Mouse (Mus musculus): ENCODE data around the gene Plekhm3. TPM values are rescaled to one million over a fixed set of nuclear protein-coding genes. Genes with fewer than 3 reads are reported as not detected.

The Plekhm3 gene
- polyA plus RNA-seq, 1 experiment from 2014 or later, result 1.7 TPM

GRCm38 (mm10) chr1:64795284-64796040 lies 161.2 kb downstream of the Plekhm3 start:
- Histone ChIP-seq H3K4me3 (replicated peaks) (no peak overlapping the region), H3K9me3 (replicated peaks) (no peaks in the 10 kb centered on the region), H3K36me3 (replicated peaks) (no peaks in the 10 kb centered on the region), H3K27ac (replicated peaks) (no peak overlapping the region), H3K4me1 (replicated peaks) (peaks cover 51% of the 10 kb centered on the region), H3K27me3 (no peaks in the 10 kb centered on the region), H3K9ac (no peak overlapping the region), H3K4me2 (no peak overlapping the region)
- WGBS (ENCODE audit: insufficient replicate concordance), result 76% methylated on average over 8 of the region's 8 CpGs
- ATAC-seq (ENCODE audit: insufficient read depth), result 0 out of 2 replicates have a peak, but pooled peaks have one; percentile 20

- Histone ChIP-seq H3K36me3 (replicated peaks) (no peaks in the 10 kb centered on the region), H3K27ac (replicated peaks) (no peak overlapping the region), H3K9me3 (replicated peaks) (no peaks in the 10 kb centered on the region), H3K9ac (no peak overlapping the region), H3K4me3 (replicated peaks) (no peak overlapping the region), H3K27me3 (no peaks in the 10 kb centered on the region), H3K4me2 (no peak overlapping the region), H3K4me1 (replicated peaks) (peaks cover 51% of the 10 kb centered on the region)
- ATAC-seq (ENCODE audit: insufficient read depth), result no peak
- WGBS (ENCODE audit: insufficient replicate concordance), result 73% methylated on average over 11 of the region's 11 CpGs
Observed at GRCm38 (mm10) chr1:64794096-64794495, 162.5 kb downstream of the Plekhm3 start.

- Histone ChIP-seq H3K4me3 (replicated peaks) (no peak overlapping the region), H3K27me3 (no peaks in the 10 kb centered on the region), H3K9me3 (replicated peaks) (no peaks in the 10 kb centered on the region), H3K4me2 (no peak overlapping the region), H3K27ac (replicated peaks) (no peak overlapping the region), H3K9ac (no peak overlapping the region), H3K36me3 (replicated peaks) (no peaks in the 10 kb centered on the region), H3K4me1 (replicated peaks) (peaks cover 51% of the 10 kb centered on the region)
- WGBS (ENCODE audit: insufficient replicate concordance), result 71% methylated on average over 4 of the region's 4 CpGs
- no peak for ATAC-seq (ENCODE audit: insufficient read depth)
Observed at GRCm38 (mm10) chr1:64793234-64793530, 163.4 kb downstream of the Plekhm3 start.

- 0 out of 2 replicates have a peak, but pooled peaks have one; percentile 11 for ATAC-seq (ENCODE audit: insufficient read depth)
- H3K27ac ChIP-seq (replicated peaks), result peak overlapping the region; percentile 41; the same call in 1 of the 2 replicates
- peaks cover 47% of the 10 kb centered on the region for H3K4me1 ChIP-seq (replicated peaks)
Observed at GRCm38 (mm10) chr1:64792521-64793233, 163.9 kb downstream of the Plekhm3 start.

DNA sequence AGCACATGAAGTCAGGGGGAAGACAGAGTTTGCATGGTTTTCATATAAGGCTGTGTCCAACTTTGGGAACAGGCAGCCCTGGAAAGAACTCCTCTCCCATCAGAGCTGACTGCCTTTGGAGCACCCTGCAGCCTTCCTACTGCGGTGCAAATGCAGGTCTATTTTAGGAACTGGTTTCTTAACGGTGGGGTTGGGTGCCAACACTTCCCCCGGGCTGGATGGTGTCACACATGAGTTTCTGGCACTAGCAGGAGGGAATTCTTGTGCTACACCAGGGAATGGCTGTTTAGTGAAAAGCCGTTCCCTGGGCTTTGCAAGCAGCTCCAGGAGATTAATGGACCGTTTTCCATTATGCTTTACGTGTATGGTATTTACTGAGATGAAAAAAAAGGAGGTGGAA lies 164.8 kb downstream of the Plekhm3 start:
- no peaks in the 10 kb centered on the region for H3K36me3 ChIP-seq (replicated peaks)
- no peak for ATAC-seq (ENCODE audit: insufficient read depth)

More at GRCm38 (mm10) chr1:64792521-64793233, 163.9 kb downstream of the Plekhm3 start:
- Histone ChIP-seq H3K36me3 (replicated peaks) (no peaks in the 10 kb centered on the region), H3K4me3 (replicated peaks) (no peak overlapping the region), H3K27me3 (no peaks in the 10 kb centered on the region), H3K9ac (no peak overlapping the region), H3K9me3 (replicated peaks) (no peaks in the 10 kb centered on the region), H3K4me2 (no peak overlapping the region)
- 57% methylated on average over 11 of the region's 11 CpGs for WGBS (ENCODE audit: insufficient replicate concordance)

DNA sequence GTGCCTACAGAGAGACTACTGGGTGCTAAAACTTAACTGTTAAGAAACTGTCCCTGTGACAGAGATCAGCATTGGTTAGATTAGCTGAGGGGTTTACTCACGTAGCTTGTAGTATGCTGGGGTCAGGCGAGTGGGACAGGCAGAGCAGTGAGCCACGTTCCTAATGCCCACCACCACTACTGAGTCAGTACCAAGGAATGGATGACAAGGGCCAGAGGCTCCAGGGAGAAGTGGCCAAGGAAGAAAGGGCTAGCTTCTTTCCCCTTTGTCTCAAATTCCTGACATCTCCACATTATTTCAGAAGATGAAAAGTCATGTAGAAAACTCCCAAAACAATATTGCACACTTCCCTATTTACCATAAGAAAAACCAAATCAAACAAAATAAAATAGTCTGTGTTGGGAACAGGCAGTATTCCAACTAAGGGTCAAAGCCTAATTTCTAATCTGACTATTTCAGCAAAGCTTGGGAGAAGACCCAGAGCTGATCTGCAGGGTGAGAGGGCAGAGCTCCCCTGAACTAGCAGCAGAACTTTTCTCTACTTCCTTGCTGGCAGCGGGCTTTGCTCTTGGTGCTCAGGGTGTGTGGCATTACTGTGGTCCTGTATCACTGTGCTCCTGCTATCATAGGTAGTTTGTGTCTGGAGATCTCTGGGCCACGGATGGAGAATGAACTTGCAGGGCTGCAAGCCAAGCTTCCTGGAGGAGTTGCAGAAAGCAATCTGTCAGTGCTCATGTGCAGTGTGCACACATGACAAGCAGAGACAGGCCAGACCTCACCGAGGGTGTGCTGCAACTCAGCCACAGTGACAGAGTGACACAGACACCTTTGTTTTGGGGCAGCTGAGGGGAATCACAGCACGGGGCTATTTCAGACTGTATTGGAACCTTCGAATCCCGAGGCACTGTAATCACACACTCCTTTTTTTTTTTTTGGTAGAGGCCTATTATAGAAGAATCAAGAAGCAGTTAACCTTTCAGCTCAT lies 165.5 kb downstream of the Plekhm3 start:
- no peaks in the 10 kb centered on the region for H3K36me3 ChIP-seq (replicated peaks)
- WGBS (ENCODE audit: insufficient replicate concordance), result 47% methylated on average over 9 of the region's 9 CpGs
- no peak overlapping the region for H3K4me2 ChIP-seq
- H3K4me1 ChIP-seq (replicated peaks), result peaks cover 39% of the 10 kb centered on the region
- no peak overlapping the region for H3K27ac ChIP-seq (replicated peaks)
- ATAC-seq (ENCODE audit: insufficient read depth), result no peak
- no peaks in the 10 kb centered on the region for H3K27me3 ChIP-seq
- no peak overlapping the region for H3K4me3 ChIP-seq (replicated peaks)
- H3K9ac ChIP-seq, result no peak overlapping the region
- no peaks in the 10 kb centered on the region for H3K9me3 ChIP-seq (replicated peaks)

More for the DNA sequence above, 164.8 kb downstream of the Plekhm3 start:
- H3K4me1 ChIP-seq (replicated peaks), result peaks cover 39% of the 10 kb centered on the region
- 43% methylated on average over 6 of the region's 6 CpGs for WGBS (ENCODE audit: insufficient replicate concordance)
- H3K27me3 ChIP-seq, result no peaks in the 10 kb centered on the region
- no peaks in the 10 kb centered on the region for H3K9me3 ChIP-seq (replicated peaks)
- no peak overlapping the region for H3K9ac ChIP-seq
- no peak overlapping the region for H3K27ac ChIP-seq (replicated peaks)
- no peak overlapping the region for H3K4me2 ChIP-seq
- H3K4me3 ChIP-seq (replicated peaks), result no peak overlapping the region

DNA sequence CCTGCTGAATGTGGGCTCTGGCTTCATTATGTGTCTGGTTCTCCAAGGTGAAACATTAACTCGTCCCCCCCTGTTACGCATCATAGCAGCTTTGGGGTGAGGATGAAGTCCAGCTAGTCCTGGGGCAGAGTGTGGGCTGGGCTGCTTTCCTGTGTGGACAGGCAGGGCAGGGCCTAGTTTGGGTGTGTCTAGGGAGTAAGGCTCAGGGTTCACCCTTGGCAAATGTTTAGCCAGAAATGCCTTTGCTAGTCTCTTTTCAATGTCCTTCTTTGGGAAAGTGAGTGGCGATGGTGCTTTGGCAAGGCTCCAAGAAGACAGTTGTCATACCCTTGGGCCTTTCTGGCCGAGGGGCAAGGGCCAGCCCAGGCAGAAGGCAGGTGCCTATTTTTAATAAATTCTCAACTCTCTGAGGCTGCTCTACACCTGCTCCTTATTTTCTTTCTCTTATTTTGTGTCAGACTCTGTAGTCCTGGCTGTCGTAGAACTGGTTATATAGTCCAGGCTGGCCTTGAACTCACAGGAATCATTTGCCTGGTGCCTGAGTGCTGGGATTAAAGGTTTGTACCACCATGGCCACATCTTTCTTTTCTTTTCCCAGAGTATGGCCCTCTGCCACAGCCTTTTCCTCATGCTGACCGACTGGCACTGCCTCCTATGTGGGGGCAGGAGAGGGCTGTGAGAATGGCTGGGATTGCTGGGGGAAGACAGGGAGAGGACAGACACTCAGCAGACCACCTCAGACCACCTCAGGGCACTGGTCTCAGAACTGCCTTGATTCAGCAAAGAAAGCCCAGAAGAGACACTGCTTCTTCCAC lies 168.7 kb downstream of the Plekhm3 start:
- Histone ChIP-seq H3K9me3 (replicated peaks) (no peaks in the 10 kb centered on the region), H3K36me3 (replicated peaks) (no peaks in the 10 kb centered on the region), H3K4me3 (replicated peaks) (no peak overlapping the region), H3K27me3 (no peaks in the 10 kb centered on the region), H3K4me2 (no peak overlapping the region), H3K9ac (no peak overlapping the region), H3K4me1 (replicated peaks) (peaks cover 18% of the 10 kb centered on the region), H3K27ac (replicated peaks) (peak overlapping the region; percentile 63)
- WGBS (ENCODE audit: insufficient replicate concordance), result 52% methylated on average over 6 of the region's 6 CpGs
- peak; percentile 92 for ATAC-seq (ENCODE audit: insufficient read depth)

DNA sequence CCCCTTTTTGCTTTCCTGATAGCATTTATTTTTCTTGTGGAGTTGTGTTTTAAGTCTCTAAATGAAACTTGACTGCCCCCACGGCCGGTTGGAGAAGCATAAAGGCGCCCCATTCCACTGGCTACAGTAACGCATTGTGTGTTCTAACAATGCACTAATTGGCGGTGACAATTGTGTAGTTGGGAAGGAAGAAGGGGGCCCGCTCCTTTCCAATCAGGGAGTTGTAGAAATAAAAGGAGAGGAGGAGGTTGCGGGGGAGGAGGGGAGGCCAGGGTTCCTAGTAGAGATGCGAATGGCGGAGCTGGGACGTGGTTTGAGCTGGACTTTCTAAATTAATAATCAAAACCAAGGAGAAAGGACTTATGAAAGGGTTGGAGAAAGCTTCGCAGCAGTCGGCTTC lies 176.8 kb downstream of the Plekhm3 start:
- no peak overlapping the region for H3K4me3 ChIP-seq (replicated peaks)
- H3K4me1 ChIP-seq (replicated peaks), result no peaks in the 10 kb centered on the region
- no peaks in the 10 kb centered on the region for H3K27me3 ChIP-seq
- no peak overlapping the region for H3K9ac ChIP-seq
- no peaks in the 10 kb centered on the region for H3K36me3 ChIP-seq (replicated peaks)
- 78% methylated on average over 12 of the region's 12 CpGs for WGBS (ENCODE audit: insufficient replicate concordance)
- H3K27ac ChIP-seq (replicated peaks), result no peak overlapping the region
- H3K4me2 ChIP-seq, result no peak overlapping the region
- ATAC-seq (ENCODE audit: insufficient read depth), result no peak
- H3K9me3 ChIP-seq (replicated peaks), result no peaks in the 10 kb centered on the region

- Histone ChIP-seq H3K27ac (replicated peaks) (no peak overlapping the region), H3K9ac (no peak overlapping the region), H3K36me3 (replicated peaks) (no peaks in the 10 kb centered on the region), H3K4me1 (replicated peaks) (no peaks in the 10 kb centered on the region), H3K9me3 (replicated peaks) (no peaks in the 10 kb centered on the region), H3K4me2 (no peak overlapping the region), H3K27me3 (no peaks in the 10 kb centered on the region), H3K4me3 (replicated peaks) (no peak overlapping the region)
- no peak for ATAC-seq (ENCODE audit: insufficient read depth)
- 39% methylated on average over 5 of the region's 5 CpGs for WGBS (ENCODE audit: insufficient replicate concordance)
Observed at GRCm38 (mm10) chr1:64779415-64779814, 177.2 kb downstream of the Plekhm3 start.

DNA sequence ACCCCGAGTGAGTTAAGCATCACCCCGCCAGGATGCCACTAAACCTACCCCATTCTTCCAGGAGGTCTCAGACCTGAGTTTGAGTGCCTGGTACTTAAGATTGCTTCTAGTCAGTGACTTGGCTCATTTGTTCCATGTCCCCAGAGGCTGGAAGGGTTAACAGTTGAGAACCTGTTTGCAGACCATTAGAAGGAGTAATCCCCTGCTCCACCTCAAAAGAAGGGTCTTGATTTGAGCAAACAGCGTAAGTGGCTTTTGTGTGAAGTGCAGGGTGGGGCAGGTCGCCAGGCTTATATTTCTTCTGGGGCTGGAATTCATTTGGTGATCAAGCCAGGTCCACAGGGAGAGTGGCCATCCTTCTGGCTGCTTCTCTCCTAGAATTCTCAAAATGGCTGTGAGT lies 183.3 kb downstream of the Plekhm3 start:
- H3K9ac ChIP-seq, result no peak overlapping the region
- no peak overlapping the region for H3K4me2 ChIP-seq
- H3K27ac ChIP-seq (replicated peaks), result no peak overlapping the region
- H3K4me3 ChIP-seq (replicated peaks), result no peak overlapping the region
- 66% methylated on average over 4 of the region's 4 CpGs for WGBS (ENCODE audit: insufficient replicate concordance)
- H3K27me3 ChIP-seq, result no peaks in the 10 kb centered on the region
- no peaks in the 10 kb centered on the region for H3K4me1 ChIP-seq (replicated peaks)
- no peaks in the 10 kb centered on the region for H3K36me3 ChIP-seq (replicated peaks)
- no peaks in the 10 kb centered on the region for H3K9me3 ChIP-seq (replicated peaks)
- ATAC-seq (ENCODE audit: insufficient read depth), result no peak

Measured in liver, embryonic 15.5 days (tissue).